Mouse (Mus musculus): ENCODE results near the gene Itga11. TPM values are rescaled to one million over a fixed set of nuclear protein-coding genes. Genes with fewer than 3 reads are reported as not detected.

Itga11 gene
- polyA plus RNA-seq, 1 experiment from 2014 or later, result 0.45 TPM

DNA sequence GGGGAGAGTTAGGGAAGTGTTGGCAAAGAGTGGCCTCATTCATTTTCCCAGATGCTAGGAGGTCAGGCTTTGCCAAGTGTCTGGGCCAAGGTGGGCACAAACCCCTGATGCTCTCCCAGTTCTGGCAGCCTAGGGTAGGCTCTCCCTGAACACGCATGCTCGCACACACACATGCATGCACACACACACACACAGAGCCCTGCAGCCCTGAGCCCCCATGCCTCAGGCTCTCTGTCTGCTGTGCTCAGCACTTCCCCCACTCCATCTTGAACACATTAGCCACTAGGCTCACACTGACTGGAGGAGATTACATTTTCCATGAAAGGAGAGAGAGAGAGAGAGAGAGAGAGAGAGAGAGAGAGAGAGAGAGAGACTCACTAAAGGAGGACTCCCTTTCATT lies 44.2 kb downstream of the Itga11 start:
- Histone ChIP-seq H3K27ac (no peak overlapping the region), H3K36me3 (ENCODE audit: insufficient read depth, low read length) (no peaks in the 10 kb centered on the region), H3K4me2 (ENCODE audit: low read length) (no peak overlapping the region), H3K9ac (ENCODE audit: low read depth, low read length) (no peak overlapping the region), H3K4me1 (replicated peaks; ENCODE audit: insufficient read depth, low read length) (0 out of 2 replicates have a peak, but pooled peaks cover 3% of the 10 kb centered on the region), H3K9me3 (replicated peaks; ENCODE audit: low read length) (no peaks in the 10 kb centered on the region), H3K27me3 (ENCODE audit: insufficient read depth, low read length) (no peaks in the 10 kb centered on the region), H3K4me3 (replicated peaks; ENCODE audit: low read depth, low read length) (no peak overlapping the region)
- 85% methylated on average over 2 of the region's 2 CpGs for WGBS
- no peak for TF ChIP-seq CTCF (IDR thresholded peaks at IDR 0.05; ENCODE audit: low read depth)
- DNase-seq (ENCODE audit: low spot score) (no peak), ATAC-seq (replicated peaks; ENCODE audit: low FRiP score, low read depth) (no peak)

DNA sequence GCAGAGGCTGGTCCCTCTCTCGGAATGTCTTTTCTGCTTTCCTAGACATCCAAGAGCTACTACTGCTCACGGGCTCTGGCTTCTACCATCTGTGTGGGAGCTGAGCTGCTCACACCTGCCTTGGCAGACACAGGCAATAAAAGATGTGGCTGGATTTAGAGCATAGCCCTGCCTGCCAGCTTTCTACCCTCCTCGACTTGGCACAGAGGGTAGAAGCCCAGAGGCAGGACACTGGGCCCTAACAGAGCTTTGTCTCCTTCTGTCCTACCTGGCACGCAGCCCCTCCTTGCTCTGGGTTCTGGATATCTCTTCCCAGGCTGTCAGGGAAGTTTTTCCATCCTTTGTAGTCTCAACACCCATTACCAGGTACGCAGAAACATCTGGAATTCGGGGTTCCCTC lies 45.1 kb downstream of the Itga11 start:
- Histone ChIP-seq H3K9ac (ENCODE audit: low read depth, low read length) (no peak overlapping the region), H3K4me3 (replicated peaks; ENCODE audit: low read depth, low read length) (no peak overlapping the region), H3K4me2 (ENCODE audit: low read length) (no peak overlapping the region), H3K36me3 (ENCODE audit: insufficient read depth, low read length) (no peaks in the 10 kb centered on the region), H3K27ac (no peak overlapping the region), H3K27me3 (ENCODE audit: insufficient read depth, low read length) (no peaks in the 10 kb centered on the region), H3K4me1 (replicated peaks; ENCODE audit: insufficient read depth, low read length) (0 out of 2 replicates have a peak, but pooled peaks cover 3% of the 10 kb centered on the region), H3K9me3 (replicated peaks; ENCODE audit: low read length) (no peaks in the 10 kb centered on the region)
- no peak for DNase-seq (ENCODE audit: low spot score)
- TF ChIP-seq CTCF (IDR thresholded peaks at IDR 0.05; ENCODE audit: low read depth), result no peak
- WGBS, result 61% methylated on average over 6 of the region's 6 CpGs
- ATAC-seq (replicated peaks; ENCODE audit: low FRiP score, low read depth), result no peak

DNA sequence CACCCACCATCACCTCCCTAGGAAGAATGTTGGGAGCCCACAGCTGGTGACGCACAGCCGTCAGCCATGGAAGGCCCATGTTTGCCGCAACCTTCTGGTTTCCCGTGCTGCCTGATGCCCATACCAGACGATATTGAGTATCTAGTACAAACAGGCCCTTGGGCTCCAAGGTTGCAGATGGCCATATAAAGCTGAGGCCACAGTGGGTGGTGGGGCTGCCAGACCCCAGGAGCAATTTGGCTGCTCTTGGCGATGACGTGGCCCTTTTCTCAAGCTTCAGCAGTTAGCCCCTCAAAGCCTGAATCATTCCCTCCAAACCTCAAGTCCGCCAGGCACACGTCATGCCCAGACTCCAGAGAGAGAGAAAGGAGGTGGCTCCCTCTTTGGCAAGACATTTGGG lies 46.5 kb downstream of the Itga11 start:
- Histone ChIP-seq H3K9me3 (replicated peaks; ENCODE audit: low read length) (no peaks in the 10 kb centered on the region), H3K4me3 (replicated peaks; ENCODE audit: low read depth, low read length) (no peak overlapping the region), H3K27me3 (ENCODE audit: insufficient read depth, low read length) (no peaks in the 10 kb centered on the region), H3K4me1 (replicated peaks; ENCODE audit: insufficient read depth, low read length) (no peaks in the 10 kb centered on the region), H3K27ac (no peak overlapping the region), H3K9ac (ENCODE audit: low read depth, low read length) (no peak overlapping the region), H3K36me3 (ENCODE audit: insufficient read depth, low read length) (no peaks in the 10 kb centered on the region), H3K4me2 (ENCODE audit: low read length) (no peak overlapping the region)
- no peak for DNase-seq (ENCODE audit: low spot score)
- no peak for TF ChIP-seq CTCF (IDR thresholded peaks at IDR 0.05; ENCODE audit: low read depth)
- ATAC-seq (replicated peaks; ENCODE audit: low FRiP score, low read depth), result no peak
- 91% methylated on average over 9 of the region's 9 CpGs for WGBS

DNA sequence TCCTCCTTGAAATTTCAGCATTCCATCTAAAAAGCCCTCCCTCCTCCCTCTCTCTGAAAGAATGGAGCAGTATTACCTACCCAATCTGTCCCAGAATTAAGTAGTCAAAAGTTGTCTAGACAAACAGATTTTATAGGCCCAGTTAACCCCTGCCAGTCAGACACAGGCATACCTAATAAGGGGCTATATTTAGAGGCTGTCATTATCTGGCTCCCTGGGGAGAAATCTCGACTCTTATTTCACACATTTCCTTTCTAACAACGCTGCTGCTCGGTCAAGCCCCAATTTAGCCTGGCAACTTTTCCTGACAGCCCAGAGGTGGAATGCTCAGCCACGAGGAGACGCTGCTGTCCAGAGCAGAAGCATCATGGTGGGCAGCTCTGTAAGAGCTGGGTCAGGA lies 47.6 kb downstream of the Itga11 start:
- ATAC-seq (replicated peaks; ENCODE audit: low FRiP score, low read depth) (no peak), DNase-seq (ENCODE audit: low spot score) (no peak)
- Histone ChIP-seq H3K36me3 (ENCODE audit: insufficient read depth, low read length) (no peaks in the 10 kb centered on the region), H3K4me2 (ENCODE audit: low read length) (no peak overlapping the region), H3K4me1 (replicated peaks; ENCODE audit: insufficient read depth, low read length) (no peaks in the 10 kb centered on the region), H3K9ac (ENCODE audit: low read depth, low read length) (no peak overlapping the region), H3K4me3 (replicated peaks; ENCODE audit: low read depth, low read length) (no peak overlapping the region), H3K9me3 (replicated peaks; ENCODE audit: low read length) (no peaks in the 10 kb centered on the region), H3K27me3 (ENCODE audit: insufficient read depth, low read length) (no peaks in the 10 kb centered on the region), H3K27ac (no peak overlapping the region)
- 9% methylated on average over 5 of the region's 5 CpGs for WGBS
- TF ChIP-seq CTCF (IDR thresholded peaks at IDR 0.05; ENCODE audit: low read depth), result no peak

DNA sequence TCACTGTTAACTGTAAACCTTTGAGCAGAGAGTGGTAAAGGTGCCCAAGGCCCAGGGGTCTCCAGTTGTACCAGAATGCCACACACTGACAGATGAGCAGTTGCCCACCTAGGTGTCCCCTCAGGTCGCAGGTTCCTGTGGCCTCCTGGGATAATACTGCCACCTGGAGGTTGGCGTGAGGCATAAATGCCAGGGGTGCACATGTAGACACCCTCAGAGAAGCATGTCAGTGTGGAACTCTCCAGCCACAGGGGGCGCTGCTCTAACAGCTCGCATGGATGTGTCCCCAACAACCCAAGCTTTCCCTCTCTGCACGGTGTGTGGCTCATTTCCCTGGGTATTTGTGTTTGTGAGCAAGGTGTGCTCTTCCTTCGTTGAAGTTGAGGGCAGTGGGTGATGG lies 48.8 kb downstream of the Itga11 start:
- 60% methylated on average over 6 of the region's 6 CpGs for WGBS
- no peak overlapping the region for H3K4me2 ChIP-seq (ENCODE audit: low read length)
- peak; percentile 66 for TF ChIP-seq CTCF (IDR thresholded peaks at IDR 0.05; ENCODE audit: low read depth)
- no peaks in the 10 kb centered on the region for H3K36me3 ChIP-seq (ENCODE audit: insufficient read depth, low read length)
- no peaks in the 10 kb centered on the region for H3K4me1 ChIP-seq (replicated peaks; ENCODE audit: insufficient read depth, low read length)
- ATAC-seq (replicated peaks; ENCODE audit: low FRiP score, low read depth), result no peak
- no peaks in the 10 kb centered on the region for H3K27me3 ChIP-seq (ENCODE audit: insufficient read depth, low read length)
- no peaks in the 10 kb centered on the region for H3K9me3 ChIP-seq (replicated peaks; ENCODE audit: low read length)
- no peak overlapping the region for H3K27ac ChIP-seq
- no peak overlapping the region for H3K4me3 ChIP-seq (replicated peaks; ENCODE audit: low read depth, low read length)
- H3K9ac ChIP-seq (ENCODE audit: low read depth, low read length), result no peak overlapping the region
- no peak for DNase-seq (ENCODE audit: low spot score)

DNA sequence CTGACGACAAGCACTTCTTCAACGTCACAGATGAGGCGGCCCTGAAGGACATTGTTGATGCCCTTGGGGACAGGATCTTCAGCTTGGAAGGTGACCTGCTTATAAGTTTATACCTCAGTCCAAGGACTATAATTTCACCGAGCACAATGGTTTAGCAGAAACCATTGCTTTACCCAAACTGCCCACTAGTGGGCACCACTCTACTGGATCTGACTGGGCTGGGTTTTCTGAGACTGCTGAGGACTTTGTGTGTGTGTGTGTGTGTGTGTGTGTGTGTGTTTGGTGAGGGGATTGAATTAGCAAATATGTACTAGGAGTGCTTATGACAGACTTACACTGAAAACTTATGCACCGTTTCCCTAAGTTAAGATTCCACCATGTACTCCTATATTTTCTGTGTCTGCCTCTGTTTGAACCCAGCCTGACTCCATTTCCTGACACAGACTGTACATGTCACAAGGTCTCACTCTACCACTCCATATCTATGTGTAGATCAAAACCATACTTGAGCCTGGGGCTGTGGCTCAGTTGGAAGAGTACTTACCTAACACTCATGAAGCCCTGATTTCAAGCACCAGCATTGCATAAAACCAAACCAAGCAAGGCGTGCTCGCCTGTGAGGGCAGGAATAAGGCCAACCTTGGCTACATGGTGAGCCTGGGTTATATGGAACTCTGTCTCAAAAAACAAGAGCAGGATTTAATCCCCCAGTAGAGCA lies 67.1 kb downstream of the Itga11 start:
- ATAC-seq (replicated peaks; ENCODE audit: low FRiP score, low read depth) (no peak), DNase-seq (ENCODE audit: low spot score) (peak; percentile 75)

More for the DNA sequence above, 67.1 kb downstream of the Itga11 start:
- H3K36me3 ChIP-seq (ENCODE audit: insufficient read depth, low read length), result no peaks in the 10 kb centered on the region
- H3K9me3 ChIP-seq (replicated peaks; ENCODE audit: low read length), result no peaks in the 10 kb centered on the region
- 0 out of 2 replicates have a peak, but pooled peaks cover 3% of the 10 kb centered on the region for H3K4me1 ChIP-seq (replicated peaks; ENCODE audit: insufficient read depth, low read length)
- no peak overlapping the region for H3K4me2 ChIP-seq (ENCODE audit: low read length)
- no peak overlapping the region for H3K27ac ChIP-seq
- H3K9ac ChIP-seq (ENCODE audit: low read depth, low read length), result no peak overlapping the region
- H3K27me3 ChIP-seq (ENCODE audit: insufficient read depth, low read length), result no peaks in the 10 kb centered on the region
- 55% methylated on average over 7 of the region's 7 CpGs for WGBS
- no peak overlapping the region for H3K4me3 ChIP-seq (replicated peaks; ENCODE audit: low read depth, low read length)
- TF ChIP-seq CTCF (IDR thresholded peaks at IDR 0.05; ENCODE audit: low read depth), result peak; percentile 87
